Mouse (Mus musculus) liver, adult 2 months (tissue): ENCODE measurements around the gene Slc22a23. TPM values are rescaled to one million over a fixed set of nuclear protein-coding genes. Genes with fewer than 3 reads are reported as not detected.
A peak's percentile ranks its signal among the peaks of the same experiment; 100 is the strongest.

Experiments
- DNase-seq: peaks from one replicate; pipeline ENCODE4 v3.0.0-alpha.2; 2011; ENCODE audit warnings: low read depth, low spot score; ENCODE audit errors: extremely low read depth
- H3K27ac ChIP-seq: fragments of 200-500 bp; replicated peaks from 2 replicates; pipeline ENCODE4 v1.5.1; 2012; ENCODE audit warnings: low read depth, mild to moderate bottlenecking, control low read depth, inconsistent platforms, low read length; ENCODE audit not compliant: insufficient read depth
- H3K27me3 ChIP-seq: fragments of 200-500 bp; 2 replicates; pipeline ENCODE4 v1.6.1; 2012; ENCODE audit warnings: mild to moderate bottlenecking, moderate library complexity, low read length, inconsistent platforms; ENCODE audit not compliant: control insufficient read depth, insufficient read depth
- H3K36me3 ChIP-seq: fragments of 200-500 bp; 2 replicates; pipeline ENCODE4 v1.6.1; 2012; ENCODE audit warnings: low read length, inconsistent platforms; ENCODE audit not compliant: control insufficient read depth, insufficient read depth
- H3K4me1 ChIP-seq: fragments of 200-500 bp; 2 replicates; pipeline ENCODE4 v1.6.1; 2011; ENCODE audit warnings: low read length; ENCODE audit not compliant: control insufficient read depth, insufficient read depth
- H3K4me3 ChIP-seq: fragments of 200-500 bp; 2 replicates; pipeline ENCODE4 v1.5.1; 2011; ENCODE audit warnings: low read depth, mild to moderate bottlenecking, control low read depth, low read length, moderate library complexity; ENCODE audit not compliant: insufficient read depth
- H3K79me2 ChIP-seq: fragments of 200-500 bp; 2 replicates; pipeline ENCODE4 v1.6.1; 2012; ENCODE audit warnings: inconsistent platforms, mild to moderate bottlenecking, low read length, moderate library complexity; ENCODE audit not compliant: control insufficient read depth, insufficient read depth
- H3K9ac ChIP-seq: fragments of 200-500 bp; 2 replicates; pipeline ENCODE4 v1.6.1; 2012; ENCODE audit warnings: low read depth, mild to moderate bottlenecking, control low read depth, inconsistent platforms, low read length
- CTCF ChIP-seq: fragments of 200-500 bp; IDR thresholded peaks from 2 replicates; pipeline ENCODE4 v1.5.1; 2011; ENCODE audit warnings: low read depth, low read length, control low read depth
- POLR2A ChIP-seq: fragments of 200-500 bp; IDR thresholded peaks from 2 replicates; pipeline ENCODE4 v1.6.1; 2011; ENCODE audit warnings: low read length, control low read depth; ENCODE audit not compliant: insufficient read depth; ENCODE audit errors: extremely low read depth
- WGBS: fragments of 180-500 bp; shearing (Covaris S2); methylation state at CpG from one replicate; pipeline ENCODE4 v1.1.7; 2018; 5-methylcytosine and 5-hydroxymethylcytosine counted together
- polyA plus RNA-seq: library from polyadenylated mRNA; depleted of rRNA; stranded (reverse); fragments of >200 nt; gene quantifications from 2 replicates; pipeline ENCODE4 v1.2.3, GENCODE M21; 2012
- total RNA-seq: library from RNA; depleted of rRNA; stranded (reverse); fragments of >200 nt; gene quantifications from 2 replicates; pipeline ENCODE4 v1.2.3, GENCODE M21; 2014

Slc22a23 gene
- total and polyA plus RNA-seq, 2 experiments = 31.6 to 50.6 TPM

DNA sequence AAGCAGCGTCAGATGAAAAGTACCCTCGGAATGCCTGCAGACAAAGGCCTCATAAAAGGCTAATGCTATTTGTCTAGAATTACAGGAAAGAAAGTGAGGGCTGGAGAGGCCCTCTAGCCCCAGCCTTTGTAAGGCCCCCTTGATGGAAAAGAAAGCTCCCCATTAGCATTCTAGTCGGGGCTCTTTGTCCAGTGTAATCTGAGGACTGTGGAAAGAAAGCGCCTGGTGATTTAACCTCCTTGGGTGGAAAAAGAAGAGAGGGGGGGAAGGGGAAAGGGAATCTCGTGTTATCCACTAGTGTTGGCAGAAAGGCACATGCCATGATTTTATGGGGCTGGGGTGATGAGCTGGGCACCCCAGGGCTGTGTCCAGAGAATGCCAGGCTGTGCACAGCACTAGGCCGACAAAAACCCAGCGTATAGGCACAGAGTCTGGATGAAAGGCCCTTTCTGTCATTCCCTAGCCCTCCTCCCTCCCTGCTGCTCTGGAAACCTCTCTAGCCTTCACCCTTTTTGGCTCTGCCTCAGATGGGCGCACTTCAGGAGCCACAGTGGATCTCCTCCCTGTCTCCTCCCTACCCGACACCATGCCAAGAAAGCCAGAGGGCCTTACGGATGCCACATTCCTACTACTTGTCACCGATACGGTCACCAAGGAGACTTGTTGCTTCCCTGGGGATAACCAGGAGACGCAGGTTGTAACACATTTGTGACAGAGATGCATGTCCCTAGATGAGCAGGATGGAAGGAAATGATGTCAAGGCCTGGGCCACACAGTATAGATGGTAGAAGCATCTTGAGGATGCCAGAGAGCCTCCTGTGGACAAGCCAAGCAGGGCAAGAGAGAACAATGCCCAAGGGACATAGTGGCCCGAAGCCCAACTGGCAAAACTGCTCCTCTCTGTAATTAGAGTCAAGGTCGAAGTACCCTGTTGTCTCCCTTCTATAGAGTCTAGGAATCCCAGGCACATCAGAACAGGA lies 95.8 kb downstream of the Slc22a23 start:
- Histone ChIP-seq H3K9ac (no peak overlapping the region), H3K36me3 (no peaks in the 10 kb centered on the region; the same call in 1 of the 2 replicates), H3K79me2 (peaks cover 33% of the 10 kb centered on the region; the same call in 1 of the 2 replicates), H3K4me3 (no peak overlapping the region), H3K27ac (no peak overlapping the region), H3K4me1 (peaks cover 5% of the 10 kb centered on the region), H3K27me3 (no peaks in the 10 kb centered on the region)
- TF ChIP-seq CTCF (no peak), POLR2A (no peak)
- DNase-seq = no peak
- WGBS = 80% methylated on average over 15 of the region's 15 CpGs

DNA sequence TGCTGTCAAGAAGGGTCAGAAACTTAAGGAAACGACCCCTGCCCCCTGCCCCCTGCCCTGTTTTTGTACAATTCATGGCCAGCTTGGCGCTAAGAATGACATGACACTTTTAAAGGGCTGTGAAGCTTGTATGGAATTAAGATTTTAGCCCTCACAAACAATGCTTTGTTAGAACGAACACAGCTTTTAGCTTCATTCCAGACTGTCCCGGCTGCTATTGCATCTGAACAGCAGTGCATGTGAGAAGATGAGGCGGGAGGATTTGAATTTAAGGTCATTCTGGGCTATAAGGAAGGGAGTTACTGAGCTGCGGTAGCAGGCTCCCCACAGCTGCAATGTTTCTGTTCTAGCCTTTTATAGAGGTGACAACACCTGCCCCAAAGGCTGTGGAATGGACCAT lies 96.9 kb downstream of the Slc22a23 start:
- H3K79me2 ChIP-seq = peaks cover 29% of the 10 kb centered on the region; the same call in 1 of the 2 replicates
- no peaks in the 10 kb centered on the region; the same call in 1 of the 2 replicates for H3K36me3 ChIP-seq
- H3K9ac ChIP-seq = no peak overlapping the region
- no peak for DNase-seq
- peaks cover 3% of the 10 kb centered on the region for H3K4me1 ChIP-seq
- 80% methylated on average over 6 of the region's 6 CpGs for WGBS
- TF ChIP-seq POLR2A (no peak), CTCF (no peak)
- no peaks in the 10 kb centered on the region for H3K27me3 ChIP-seq
- no peak overlapping the region for H3K27ac ChIP-seq
- no peak overlapping the region for H3K4me3 ChIP-seq

DNA sequence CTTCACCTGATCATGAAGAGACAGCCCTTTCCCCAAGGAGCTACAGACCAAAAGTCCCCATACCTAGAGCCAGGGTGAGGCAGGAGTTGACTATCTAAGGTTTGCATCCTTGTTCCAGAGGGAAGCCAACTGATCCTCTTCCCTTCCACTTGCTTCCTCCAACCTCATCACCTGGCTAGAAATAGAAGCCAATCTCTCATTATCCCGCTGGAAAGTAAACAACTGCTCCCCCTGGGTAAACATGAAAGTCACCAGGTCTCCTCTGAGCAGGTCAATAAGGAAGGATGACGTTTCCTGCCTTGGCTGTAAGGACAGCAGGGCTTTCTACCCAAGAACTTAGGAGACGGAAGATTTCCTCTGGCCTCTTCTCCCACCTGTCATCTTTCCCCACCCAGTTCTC lies 98.2 kb downstream of the Slc22a23 start:
- peaks cover 6% of the 10 kb centered on the region for H3K4me1 ChIP-seq
- WGBS = 21% methylated on average over 3 of the region's 3 CpGs
- H3K4me3 ChIP-seq = no peak overlapping the region
- no peak overlapping the region for H3K9ac ChIP-seq
- H3K79me2 ChIP-seq = peaks cover 29% of the 10 kb centered on the region; the same call in 1 of the 2 replicates
- no peak overlapping the region for H3K27ac ChIP-seq
- H3K36me3 ChIP-seq = no peaks in the 10 kb centered on the region; the same call in 1 of the 2 replicates
- DNase-seq = peak; percentile 46
- TF ChIP-seq POLR2A (no peak), CTCF (no peak)
- H3K27me3 ChIP-seq = no peaks in the 10 kb centered on the region

DNA sequence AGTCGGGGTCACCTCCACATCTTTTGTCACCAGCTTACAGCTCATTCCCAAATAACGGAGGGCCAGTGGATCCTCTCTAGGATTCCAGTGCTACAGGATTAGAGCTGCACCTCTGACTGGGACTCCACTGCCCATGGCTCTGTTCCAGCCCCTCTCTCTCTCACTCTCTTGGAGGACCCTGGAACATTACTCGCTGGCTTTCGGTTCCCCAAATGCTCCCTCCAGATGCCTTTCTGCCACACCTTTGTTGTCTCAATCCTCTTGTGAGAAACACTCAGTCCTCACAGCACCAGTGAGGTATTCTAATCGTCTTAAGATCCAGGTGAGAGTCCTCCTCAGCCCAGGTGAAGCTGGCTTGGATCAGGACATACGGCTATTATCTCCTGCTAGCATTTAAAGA lies 99.8 kb downstream of the Slc22a23 start:
- 91% methylated on average over 6 of the region's 6 CpGs for WGBS
- Histone ChIP-seq H3K9ac (no peak overlapping the region), H3K4me3 (no peak overlapping the region), H3K79me2 (peaks cover 29% of the 10 kb centered on the region; the same call in 1 of the 2 replicates), H3K4me1 (peaks cover 5% of the 10 kb centered on the region), H3K27ac (no peak overlapping the region), H3K27me3 (no peaks in the 10 kb centered on the region), H3K36me3 (no peaks in the 10 kb centered on the region; the same call in none of the 2 replicates)
- DNase-seq = no peak
- TF ChIP-seq CTCF = no peak
- no peak for TF ChIP-seq POLR2A

DNA sequence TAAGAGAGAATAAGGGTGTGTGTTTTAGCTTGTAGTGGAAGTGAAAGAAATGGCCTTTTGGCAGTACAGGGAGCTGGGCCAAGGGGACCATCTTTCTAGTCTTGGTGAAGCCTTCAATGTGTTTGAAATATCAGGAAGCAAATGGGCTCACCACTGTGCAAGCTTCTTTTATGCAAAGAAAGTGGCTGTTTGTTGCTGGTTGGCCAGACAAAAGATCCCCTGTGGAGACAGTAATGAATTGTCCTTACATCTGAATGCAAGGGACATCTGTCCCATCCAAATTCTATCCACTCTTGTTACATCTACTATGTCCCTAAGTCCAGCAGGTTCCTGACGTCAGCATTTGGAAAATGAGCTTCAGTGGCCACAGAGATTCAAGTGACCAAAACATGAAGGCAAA lies 100.8 kb downstream of the Slc22a23 start:
- Histone ChIP-seq H3K79me2 (peaks cover 25% of the 10 kb centered on the region; the same call in 1 of the 2 replicates), H3K4me3 (no peak overlapping the region), H3K4me1 (peaks cover 11% of the 10 kb centered on the region), H3K9ac (no peak overlapping the region), H3K27me3 (no peaks in the 10 kb centered on the region), H3K27ac (no peak overlapping the region), H3K36me3 (no peaks in the 10 kb centered on the region; the same call in none of the 2 replicates)
- DNase-seq = no peak
- WGBS = 78% methylated on average over 1 of the region's 1 CpGs
- no peak for TF ChIP-seq CTCF
- TF ChIP-seq POLR2A = no peak
